Mouse (Mus musculus) testis, postnatal 10 days (tissue): Measurements from ENCODE around the gene Pilrb2.
"Not testable (repeated sequence)": the region's sequence is repeated elsewhere in the genome, so short reads cannot be mapped to it uniquely, and the experiment has no call there.

Experiments used
- DNase-seq: peaks from one replicate; pipeline ENCODE4 v3.0.0; 2021; ENCODE audit warnings: low spot score

Gene Pilrb2

DNA sequence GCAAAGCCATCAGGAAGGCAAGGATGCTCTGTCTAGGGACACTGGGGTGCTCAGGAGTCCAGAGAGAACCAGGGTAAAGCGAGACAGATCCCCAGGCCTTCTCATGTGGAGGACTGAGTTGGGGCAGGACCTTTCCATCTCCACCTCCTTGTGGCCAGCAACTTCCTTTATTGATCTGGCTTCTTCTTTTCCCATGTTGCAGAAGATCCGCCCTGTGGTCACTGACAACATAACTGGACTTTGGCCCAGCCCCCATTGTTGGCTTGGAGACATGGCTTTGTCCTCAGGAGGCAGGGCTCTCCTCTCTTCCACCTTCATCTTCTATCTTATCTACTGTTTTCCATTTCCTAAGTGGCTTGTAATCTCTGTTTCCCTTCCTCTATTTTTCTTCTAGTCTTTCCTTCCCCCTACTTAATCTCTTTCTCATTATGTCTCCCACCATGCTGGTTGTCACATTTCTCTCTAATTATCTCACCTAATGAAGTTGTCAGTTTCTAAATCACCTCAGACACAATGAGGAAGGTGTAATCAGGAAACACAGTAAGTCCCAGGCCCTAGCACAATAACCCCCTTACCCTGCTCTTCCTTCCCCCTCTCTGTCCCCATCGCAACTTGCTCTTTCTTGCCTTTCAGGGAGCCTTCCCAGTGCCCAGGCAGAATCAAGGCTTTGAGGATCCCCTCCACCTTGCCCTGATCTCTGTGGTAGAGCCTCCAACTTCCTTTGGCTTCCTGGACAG, at the start of gene Pilrb2:
TSS of gene Pilrb2 (minus strand) at position 172 of the 737 bp plus-strand sequence.
- not testable (repeated sequence) for DNase-seq

DNA sequence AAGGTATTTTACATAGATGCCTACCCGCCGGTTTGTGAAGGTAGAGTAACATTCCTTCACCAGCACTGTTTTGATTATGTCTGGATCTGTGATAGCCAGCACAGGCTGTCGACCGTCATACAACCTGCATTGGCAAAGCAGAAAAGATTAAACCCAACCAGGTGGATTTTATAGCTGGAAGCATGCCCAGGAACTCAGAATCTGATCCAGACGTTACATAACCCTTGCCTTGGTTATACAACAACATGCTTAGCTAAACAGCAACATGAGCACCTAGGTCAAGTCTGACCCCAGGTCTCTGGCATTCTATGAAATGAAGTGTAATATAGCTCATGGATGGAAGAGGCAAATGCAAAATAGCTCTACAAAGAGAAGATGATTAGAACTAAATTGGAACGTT, 43.9 kb upstream of the Pilrb2 start:
- DNase-seq: no peak

DNA sequence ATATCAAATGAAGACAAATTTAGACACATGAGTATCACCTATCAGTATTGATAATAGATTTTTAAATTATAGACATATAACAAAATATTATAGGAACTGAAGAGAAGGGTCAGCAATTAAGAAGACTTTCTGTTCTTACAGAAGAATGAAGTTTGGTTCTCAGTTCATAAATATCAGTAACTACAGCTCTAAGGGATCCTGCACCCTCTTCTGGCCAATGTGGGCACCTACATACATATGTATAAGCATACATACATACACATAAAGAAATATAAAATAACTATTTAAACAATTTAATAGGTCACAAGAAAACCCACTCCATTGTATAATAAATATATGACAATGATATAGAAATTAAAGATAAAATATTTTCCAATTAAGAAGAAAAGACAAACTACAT, 42.9 kb upstream of the Pilrb2 start:
- DNase-seq: no peak

DNA sequence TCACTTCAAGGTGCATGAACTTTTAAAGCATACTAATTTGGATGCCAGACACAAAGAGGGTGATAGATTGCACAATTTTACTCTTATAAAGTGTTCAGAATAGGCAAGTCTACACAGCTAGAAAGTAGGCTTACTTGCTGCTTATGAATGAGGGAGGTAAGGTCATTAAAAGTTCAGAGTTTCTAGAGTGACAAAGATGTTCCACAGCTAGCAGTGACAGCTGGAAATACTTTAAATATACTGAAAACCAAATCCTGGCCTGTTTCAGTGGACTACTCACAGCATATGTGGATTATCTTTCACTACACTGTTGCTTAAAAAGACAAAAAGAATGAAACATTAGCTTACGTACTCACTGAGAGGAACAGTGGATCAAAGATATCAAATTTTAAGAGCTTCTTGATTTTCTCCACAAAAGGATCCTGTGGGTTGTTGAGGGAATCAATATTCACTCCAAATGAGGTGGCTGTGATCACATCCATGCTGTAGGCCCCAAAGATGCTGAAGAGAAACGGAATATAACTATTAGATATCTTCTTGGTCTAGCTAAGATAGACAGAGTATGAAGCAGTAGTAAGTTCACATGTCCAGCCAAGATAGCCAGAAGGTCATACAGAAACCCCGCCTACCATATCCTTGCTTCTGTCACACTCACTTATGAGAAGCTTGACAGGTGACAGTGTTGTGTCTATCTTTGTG, 38.1 kb upstream of the Pilrb2 start:
- DNase-seq: no peak

DNA sequence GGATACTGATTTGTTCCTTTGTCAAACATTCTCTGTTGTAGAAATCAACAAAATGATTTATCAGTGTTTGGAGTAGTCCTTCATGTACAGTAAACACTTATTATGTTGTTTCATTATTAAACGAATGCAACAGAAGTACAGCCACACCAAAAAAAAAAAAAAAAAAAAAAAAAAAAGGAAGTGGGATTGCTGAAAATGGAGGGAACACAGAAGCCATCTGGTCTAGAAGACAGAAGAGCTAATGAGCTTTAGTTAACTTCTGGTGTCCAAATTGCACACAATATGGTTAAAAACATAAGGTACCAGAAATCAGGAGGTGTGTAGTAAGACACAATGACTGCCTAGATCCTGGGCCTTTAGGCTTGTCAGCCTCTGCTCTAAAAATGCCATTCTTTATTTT, 26.2 kb upstream of the Pilrb2 start:
- no peak for DNase-seq

DNA sequence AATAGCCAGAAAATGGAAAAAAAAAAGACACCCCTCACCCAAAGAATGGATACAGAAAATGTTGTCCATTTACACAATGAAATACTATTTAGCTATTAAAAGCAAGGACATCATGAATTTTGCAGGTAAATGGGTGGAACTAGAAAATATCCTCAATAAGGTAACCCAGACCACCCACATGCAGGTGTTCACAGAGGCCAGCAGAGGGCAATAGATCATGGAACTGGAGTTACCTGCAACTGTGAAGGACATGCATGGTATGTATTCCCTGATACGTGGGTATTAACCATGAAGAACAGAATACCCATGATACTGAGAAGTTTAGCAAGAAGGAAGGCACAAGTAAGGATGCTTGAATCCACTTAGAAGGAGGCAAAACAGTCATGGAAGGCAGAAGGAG, 21.3 kb upstream of the Pilrb2 start:
- DNase-seq: no peak

DNA sequence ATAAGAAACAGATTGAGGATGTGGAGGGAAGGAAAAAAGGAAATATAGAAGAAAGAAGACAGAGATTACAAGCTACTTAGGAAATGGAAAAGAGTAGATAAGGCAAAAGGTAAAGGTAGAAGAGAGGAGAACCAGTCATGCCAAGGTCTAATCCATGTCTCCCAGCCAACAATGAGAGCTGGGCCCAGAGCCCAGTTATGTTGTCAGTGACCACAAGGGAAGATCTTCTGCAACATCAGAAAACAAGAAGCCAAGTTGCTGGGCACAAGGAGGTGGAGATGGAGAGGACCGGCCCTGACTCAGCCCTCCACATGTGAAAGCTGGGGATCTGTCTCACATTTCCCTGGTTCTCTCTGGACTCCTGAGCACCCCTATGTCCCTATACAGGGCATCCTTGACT, 16.1 kb upstream of the Pilrb2 start:
- no peak for DNase-seq

DNA sequence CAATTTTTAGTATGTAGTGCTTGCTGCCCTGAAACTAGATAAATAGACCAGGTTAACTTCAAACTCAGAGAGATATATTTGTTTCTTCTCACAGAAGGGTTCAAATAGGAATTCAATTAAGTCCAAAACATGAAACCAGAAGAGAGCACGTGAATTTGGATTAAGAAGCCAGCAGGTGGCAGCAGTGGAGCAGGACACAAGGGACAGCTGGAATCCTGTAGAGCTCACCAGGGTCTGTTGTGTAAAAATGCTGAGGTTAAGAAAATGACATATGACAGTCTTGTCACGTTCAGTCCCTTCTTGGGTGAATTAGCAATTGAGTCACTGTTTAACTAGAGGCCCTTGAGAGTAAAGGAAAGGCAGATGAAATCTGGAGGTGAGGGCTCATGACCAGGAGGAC, 14.3 kb upstream of the Pilrb2 start:
- peak; percentile 80 for DNase-seq

DNA sequence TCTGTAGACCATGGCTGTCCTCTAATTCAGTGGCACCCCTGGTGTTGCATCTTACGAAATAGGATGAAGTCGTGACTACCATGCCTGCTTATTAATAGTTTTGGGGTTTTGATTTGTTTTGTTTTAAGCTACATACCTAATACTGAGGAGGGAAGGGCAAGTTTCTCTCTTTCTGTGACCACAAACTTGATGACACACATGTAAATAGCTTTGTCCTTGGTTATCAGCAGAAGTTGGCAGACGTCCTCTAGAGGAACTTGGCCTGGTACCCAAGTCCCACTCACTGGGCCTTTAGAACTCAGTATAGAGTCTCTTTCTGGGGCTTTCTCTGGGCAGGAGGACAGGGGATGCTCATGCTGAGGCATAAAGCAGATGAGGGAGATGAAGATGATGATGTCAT, 11.7 kb upstream of the Pilrb2 start:
- no peak for DNase-seq

DNA sequence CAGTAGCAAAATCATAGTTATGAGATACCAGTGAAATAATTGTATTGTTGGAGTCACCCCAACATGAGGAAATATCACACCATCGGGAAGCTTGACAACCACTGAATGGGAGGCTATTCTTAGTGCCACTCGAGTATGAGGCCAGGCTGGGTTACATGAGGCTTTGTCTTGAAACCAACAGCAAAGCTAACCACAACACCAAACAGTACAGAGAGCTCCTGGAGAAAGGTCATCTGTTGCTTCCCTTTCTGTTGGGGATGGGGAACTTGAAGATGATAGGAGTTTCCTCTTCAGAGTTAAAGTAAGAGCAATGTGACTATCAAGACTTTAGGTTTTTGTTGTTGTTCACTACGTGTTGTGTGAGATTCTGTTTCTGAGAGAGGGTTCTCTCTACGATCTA, 11.3 kb upstream of the Pilrb2 start:
- no peak for DNase-seq

DNA sequence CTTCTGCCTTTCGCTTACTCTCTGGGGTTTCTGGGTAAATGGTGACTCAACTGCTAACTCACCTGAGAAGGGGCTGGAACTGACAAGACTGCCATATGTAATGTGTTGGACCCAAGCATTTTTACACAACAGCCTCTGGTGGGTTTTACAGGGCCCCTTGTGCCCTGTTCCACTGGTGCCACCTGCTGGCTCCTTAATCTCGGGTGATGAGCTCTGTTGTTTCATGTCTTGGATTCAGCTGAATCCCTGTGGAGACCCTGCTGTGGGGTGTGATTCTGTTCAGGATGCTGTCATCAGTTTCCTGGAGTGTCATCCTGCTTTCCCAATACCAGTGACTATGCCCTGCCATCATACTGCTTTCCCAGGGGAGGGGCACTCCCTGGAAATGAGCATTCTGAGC, 6.2 kb upstream of the Pilrb2 start:
- peak; percentile 68 for DNase-seq

DNA sequence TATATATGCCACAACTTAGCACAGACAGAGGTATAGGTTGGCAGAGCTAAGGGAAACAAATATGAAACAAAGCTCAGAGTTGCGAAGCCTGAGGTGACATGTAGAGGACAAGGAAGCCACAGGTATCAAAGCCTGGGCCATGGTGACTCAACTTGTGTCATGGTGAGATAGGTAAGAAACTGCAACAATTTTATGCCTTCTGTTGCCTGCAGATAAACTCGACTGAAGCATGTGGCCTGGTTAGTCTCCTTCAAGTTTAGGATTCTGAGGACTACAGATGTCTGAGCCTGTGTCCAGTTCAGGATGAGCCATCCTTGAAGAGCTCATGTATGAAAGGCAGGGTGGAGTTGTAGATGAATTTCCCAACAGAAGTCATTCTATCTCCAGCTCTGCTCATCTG, 3.4 kb upstream of the Pilrb2 start:
- DNase-seq: no peak

DNA sequence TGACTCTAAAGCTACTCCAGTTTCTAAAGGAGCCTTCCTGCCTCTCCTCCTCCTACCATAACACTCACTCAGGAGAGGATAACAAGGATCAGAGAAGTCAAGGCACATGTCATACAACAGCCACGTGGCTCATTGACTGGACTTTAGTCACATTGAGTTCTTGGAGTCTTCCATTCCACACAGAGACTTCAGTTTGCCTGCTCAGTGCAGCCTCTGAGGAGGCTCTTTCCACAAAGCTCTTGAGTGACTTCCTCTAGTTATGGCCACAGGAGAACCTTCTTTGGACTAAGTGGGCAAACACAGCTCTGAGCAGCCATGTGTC, 727 bp upstream of the Pilrb2 start:
- not testable (repeated sequence) for DNase-seq

DNA sequence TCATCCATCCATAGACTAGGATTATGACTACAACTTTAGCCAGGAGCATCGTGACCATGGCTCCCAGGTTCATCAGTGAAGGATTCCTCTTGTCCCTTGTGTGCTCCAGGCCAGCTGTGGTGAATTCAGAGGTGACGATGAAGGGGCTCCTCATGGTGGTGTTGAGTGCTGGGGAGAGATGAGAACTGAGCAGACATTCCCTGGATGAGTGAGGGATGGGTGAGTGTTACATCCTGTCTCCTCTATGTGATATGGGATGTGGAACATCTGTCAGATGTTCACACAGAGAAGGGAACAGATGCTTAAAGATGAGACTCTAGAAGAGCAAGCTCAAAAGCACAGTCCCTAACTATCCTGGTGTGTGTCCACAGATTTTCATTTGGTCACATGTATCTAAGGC, 3.0 kb downstream of the Pilrb2 start:
- DNase-seq: not testable (repeated sequence)

DNA sequence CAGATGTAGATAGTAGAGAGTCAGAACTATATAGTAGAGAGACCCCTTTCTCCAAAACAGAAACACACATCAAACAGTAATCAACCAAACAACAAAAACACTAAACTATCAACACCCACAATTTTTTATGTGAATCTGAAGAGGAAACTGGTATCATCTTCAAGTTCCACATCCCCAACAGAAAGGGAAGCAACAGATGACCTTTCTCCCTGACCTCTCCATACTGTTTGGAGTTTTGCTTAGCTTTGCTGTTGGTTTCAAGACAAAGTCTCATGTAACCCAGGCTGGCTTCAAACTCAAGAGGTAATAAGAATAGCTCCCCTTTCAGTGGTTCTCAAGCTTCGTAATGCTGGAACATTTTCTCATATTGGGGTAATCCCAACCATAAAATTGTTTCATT, 7.6 kb downstream of the Pilrb2 start:
- DNase-seq: not testable (repeated sequence)

DNA sequence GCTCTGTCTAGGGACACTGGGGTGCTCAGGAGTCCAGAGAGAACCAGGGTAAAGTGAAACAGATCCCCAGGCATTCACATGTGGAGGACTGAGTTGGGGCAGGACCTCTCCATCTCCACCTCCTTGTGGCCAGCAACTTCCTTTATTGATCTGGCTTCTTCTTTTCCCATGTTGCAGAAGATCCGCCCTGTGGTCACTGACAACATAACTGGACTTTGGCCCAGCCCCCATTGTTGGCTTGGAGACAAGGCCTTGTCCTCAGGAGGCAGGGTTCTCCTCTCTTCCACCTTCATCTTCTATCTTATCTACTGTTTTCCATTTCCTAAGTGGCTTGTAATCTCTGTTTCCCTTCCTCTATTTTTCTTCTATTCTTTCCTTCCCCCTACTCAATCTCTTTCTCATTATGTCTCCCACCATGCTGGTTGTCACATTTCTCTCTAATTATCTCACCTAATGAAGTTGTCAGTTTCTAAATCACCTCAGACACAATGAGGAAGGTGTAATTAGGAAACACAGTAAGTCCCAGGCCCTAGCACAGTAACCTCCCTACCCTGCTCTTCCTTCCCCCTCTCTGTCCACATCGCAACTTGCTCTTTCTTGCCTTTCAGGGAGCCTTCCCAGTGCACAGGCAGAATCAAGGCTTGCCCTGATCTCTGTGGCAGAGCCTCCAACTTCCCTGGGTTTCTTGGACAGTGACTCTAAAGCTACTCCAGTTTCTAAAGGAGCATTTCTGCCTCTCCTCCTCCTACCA, 13.5 kb downstream of the Pilrb2 start, which contains the start of gene Pilrb1:
TSS of gene Pilrb1 (minus strand) at position 147 of the 751 bp plus-strand sequence.
- not testable (repeated sequence) for DNase-seq

DNA sequence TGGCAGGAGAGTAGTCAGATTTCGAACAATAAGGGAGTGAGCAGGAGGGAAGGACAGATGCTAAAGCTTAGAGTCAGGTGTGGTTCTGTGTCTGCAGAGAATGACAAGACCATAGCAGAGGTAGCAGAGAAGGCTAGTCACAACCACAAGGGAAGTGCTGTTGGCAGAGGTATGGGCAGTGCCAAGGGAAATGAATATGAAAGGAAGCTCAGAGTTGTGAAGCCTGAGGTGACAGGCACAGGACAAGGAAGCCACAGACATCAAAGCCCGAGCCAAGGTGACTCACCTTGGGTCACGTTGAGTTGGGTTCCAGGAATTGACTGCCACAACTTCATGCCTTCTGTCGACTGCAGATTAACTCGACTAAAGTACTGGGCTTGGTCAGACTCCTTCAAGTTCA, 14.7 kb downstream of the Pilrb2 start:
- DNase-seq: not testable (repeated sequence)

DNA sequence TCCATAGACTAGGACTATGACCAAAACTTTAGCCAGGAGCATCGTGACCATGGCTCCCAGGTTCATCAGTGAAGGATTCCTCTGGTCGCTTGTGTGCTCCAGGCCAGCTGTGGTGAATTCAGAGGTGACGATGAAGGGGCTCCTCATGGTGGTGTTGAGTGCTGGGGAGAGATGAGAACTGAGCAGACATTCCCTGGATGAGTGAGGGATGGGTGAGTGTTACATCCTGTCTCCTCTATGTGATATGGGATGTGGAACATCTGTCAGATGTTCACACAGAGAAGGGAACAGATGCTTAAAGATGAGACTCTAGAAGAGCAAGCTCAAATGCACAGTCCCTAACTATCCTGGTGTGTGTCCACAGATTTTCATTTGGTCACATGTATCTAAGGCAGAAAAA, 16.7 kb downstream of the Pilrb2 start:
- not testable (repeated sequence) for DNase-seq

DNA sequence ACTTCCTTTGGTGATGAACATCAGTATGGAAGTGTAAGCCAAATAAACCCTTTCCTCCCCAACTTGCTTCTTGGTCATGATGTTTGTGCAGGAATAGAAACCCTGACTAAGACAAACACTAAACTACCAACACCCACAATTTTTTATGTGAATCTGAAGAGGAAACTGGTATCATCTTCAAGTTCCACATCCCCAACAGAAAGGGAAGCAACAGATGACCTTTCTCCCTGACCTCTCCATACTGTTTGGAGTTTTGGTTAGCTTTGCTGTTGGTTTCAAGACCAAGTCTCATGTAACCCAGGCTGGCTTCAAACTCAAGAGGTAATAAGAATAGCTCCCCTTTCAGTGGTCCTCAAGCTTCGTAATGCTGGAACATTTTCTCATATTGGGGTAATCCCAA, 21.3 kb downstream of the Pilrb2 start:
- not testable (repeated sequence) for DNase-seq

DNA sequence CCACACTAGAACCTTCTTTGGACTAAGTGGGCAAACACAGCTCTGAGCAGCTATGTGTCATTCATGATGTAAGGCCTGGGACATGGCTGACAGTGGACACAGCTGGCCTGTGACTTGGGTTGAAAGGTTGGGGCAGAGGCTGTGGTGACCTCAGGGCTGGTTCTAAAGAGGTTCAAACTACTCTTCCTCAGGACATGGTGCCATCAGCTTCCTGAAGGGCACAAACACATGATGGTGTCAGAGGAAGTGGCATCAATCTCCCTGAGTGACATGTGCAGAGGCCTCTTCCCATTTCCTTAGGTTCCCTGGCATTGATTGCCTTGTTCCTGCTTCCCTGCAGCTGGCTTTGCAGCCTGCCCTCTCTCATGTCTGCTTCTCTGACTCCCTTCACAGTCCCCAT, 34.5 kb downstream of the Pilrb2 start:
- DNase-seq: not testable (repeated sequence)

DNA sequence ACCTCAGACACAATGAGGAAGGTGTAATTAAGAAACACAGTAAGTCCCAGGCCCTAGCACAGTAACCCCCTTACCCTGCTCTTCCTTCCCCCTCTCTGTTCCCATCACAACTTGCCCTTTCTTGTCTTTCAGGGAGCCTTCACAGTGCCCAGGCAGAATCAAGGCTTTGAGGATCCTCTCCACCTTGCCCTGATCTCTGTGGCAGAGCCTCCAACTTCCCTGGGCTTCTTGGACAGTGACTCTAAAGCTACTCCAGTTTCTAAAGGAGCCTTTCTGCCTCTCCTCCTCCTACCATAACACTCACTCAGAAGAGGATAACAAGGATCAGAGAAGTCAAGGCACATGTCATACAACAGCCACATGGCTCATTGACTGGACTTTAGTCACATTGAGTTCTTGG, 35.0 kb downstream of the Pilrb2 start:
- DNase-seq: no peak

DNA sequence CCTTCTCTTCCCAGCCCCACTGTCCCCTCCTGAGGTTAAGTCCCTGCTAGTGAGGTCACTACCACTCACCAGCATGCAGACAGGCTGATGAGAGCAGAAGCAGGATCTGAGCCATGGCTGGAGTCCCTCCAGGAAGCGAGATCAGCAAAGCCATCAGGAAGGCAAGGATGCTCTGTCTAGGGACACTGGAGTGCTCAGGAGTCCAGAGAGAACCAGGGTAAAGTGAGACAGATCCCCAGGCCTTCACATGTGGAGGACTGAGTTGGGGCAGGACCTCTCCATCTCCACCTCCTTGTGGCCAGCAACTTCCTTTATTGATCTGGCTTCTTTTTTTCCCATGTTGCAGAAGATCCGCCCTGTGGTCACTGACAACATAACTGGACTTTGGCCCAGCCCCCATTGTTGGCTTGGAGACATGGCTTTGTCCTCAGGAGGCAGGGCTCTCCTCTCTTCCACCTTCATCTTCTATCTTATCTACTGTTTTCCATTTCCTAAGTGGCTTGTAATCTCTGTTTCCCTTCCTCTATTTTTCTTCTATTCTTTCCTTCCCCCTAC, 35.6 kb downstream of the Pilrb2 start, which contains the start of gene Pilra:
TSS of gene Pilra (minus strand) at position 316 of the 555 bp plus-strand sequence.
- DNase-seq: not testable (repeated sequence)

DNA sequence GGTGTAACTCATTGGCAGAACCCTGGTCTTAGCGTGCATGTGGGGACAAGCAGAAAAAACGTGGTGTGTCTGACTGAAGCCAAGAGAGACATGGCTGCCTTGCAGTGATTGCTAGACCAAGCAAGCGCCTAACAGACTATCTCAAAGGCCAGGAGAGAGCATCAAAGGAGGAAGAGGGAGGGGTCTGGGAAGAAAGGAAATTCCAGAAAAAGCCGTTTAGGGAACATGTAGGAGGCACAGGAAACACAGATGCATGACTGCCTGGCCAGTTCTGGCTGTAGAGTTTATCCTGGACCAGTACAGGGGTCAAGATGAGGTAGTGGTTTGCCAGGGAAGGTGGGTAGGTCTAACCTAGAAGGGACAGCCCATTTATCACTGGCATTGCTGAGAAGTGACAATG, 38.1 kb downstream of the Pilrb2 start:
- DNase-seq: peak; percentile 19
